Mouse (Mus musculus) embryonic stem cell, embryonic (primary cell): ENCODE results near the gene Mid2.
"Not testable (repeated sequence)": the region's sequence is repeated elsewhere in the genome, so short reads cannot be mapped to it uniquely, and the experiment has no call there.

ENCODE experiments used
- CTCF ChIA-PET, 4 experiments: fragments of 300-600 bp in 2 of 4; fragments of 350-600 bp in 2 of 4; sonication (Branson Sonifier 250); formaldehyde crosslinking; loops; one replicate each; lab custom pipeline; 2022; ENCODE audit warnings: inconsistent platforms in 2 of 4; lab: Charles Lee
- POLR2A ChIA-PET, 4 experiments: fragments of 300-600 bp in 2 of 4; fragments of 350-600 bp in 2 of 4; sonication (Branson Sonifier 250); formaldehyde crosslinking; loops; one replicate each; lab custom pipeline; 2022; ENCODE audit warnings: antibody characterized with exemption in 4 of 4, inconsistent platforms in 1 of 4; lab: Charles Lee

Mid2 gene

GRCm38 (mm10) chrX:140664479-140665241 lies at the start of gene Mid2:
Gene Mid2 (plus strand): TSS chrX:140664599.
- ChIA-PET CTCF (interaction anchor here in 1 of 4 experiments (0.5 kb wide), 1 partner anchor 371 kb away, joined by 3 read pairs; no protein-coding TSS in a partner anchor), POLR2A (no interaction called here)

GRCm38 (mm10) chrX:140624875-140625594 lies 39.4 kb upstream of the Mid2 start:
- CTCF ChIA-PET, result no interaction called here
- POLR2A ChIA-PET, result interaction anchor here in 1 of 4 experiments (0.6 kb wide), 1 partner anchor 335 kb away, joined by 3 read pairs; no protein-coding TSS in a partner anchor

DNA sequence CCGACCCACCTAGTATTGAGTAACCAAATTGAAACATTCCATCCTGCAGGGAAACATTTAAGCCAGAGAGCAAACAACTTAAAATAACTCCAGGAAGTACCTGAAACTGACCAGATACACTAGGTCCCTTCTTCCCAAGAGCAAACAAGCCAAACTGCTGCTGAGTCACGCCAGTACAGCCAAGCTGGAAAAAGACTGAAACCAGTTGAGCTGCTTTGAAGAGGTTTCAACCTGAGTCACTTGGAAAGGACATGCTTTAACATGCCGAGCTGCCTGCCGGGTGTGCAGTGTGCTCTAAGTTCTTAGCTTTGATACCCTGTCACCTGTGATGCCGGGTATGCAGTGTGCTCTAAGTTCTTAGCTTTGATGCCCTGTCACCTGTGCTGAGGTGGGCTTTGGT lies 26.4 kb upstream of the Mid2 start:
- ChIA-PET POLR2A (interaction anchor here in 1 of 4 experiments (0.9 kb wide), 1 partner anchor 9 kb away, joined by 3 read pairs; no protein-coding TSS in a partner anchor), CTCF (no interaction called here)

- CTCF ChIA-PET, result no interaction called here
- POLR2A ChIA-PET, result no interaction called here
Measured at GRCm38 (mm10) chrX:140639592-140639991, 24.8 kb upstream of the Mid2 start.

- CTCF ChIA-PET, result no interaction called here
- POLR2A ChIA-PET, result interaction anchor here in 1 of 4 experiments (0.6 kb wide), 1 partner anchor 958 kb away, joined by 3 read pairs; no protein-coding TSS in a partner anchor
Measured at GRCm38 (mm10) chrX:140660731-140661130, 3.7 kb upstream of the Mid2 start.

DNA sequence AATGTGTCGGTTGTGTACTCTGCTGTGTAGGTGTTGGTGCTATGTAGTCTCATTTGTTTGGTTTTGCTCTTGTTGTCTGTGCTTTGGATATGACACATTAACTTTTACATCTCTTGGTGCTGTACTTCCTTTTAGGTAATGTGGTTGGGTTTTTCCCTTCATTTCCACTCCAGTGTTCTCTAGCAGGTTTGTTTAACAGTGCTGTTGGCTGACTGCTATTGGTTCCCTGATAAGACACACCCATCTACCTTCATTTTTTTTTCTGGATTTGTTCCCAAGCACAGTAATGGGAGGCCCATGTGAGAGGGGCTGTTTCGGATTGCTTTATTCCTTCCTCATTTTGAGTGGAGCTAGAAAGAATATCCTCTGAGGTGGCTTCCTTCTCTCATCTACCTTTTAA lies 883 bp upstream of the Mid2 start:
- CTCF ChIA-PET, result no interaction called here
- POLR2A ChIA-PET, result no interaction called here

DNA sequence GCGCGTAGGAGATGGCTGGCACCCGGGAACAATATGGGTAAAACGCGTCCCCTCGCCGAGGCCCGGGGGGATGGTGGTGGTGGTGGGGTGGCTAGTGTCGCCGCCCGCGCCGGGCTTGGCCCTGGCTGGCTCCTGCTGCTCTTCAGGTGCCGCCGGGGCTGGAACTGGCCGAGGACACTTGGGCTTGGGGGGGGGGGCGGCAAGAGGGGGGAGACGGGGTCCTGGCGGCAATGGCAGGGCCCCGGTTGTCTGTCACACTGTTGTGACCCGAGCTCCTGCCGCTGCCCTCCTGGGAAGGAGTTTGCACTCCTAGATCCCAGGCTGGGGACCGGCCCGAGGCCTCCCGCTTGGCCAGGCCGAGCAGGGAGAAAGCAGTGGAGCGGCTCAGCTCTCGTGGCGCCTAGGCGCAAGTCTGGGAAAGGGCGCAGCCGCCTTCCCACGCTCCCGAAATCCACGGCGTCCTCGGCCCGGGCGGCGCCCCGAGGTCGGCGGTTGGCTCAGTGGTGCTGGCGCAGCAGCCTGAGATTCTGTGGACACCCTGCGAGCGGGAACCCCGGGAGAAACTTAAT lies 927 bp downstream of the Mid2 start:
- CTCF ChIA-PET, result interaction anchor here in 1 of 4 experiments (0.6 kb wide), 1 partner anchor 165 kb away, joined by 3 read pairs; no protein-coding TSS in a partner anchor

DNA sequence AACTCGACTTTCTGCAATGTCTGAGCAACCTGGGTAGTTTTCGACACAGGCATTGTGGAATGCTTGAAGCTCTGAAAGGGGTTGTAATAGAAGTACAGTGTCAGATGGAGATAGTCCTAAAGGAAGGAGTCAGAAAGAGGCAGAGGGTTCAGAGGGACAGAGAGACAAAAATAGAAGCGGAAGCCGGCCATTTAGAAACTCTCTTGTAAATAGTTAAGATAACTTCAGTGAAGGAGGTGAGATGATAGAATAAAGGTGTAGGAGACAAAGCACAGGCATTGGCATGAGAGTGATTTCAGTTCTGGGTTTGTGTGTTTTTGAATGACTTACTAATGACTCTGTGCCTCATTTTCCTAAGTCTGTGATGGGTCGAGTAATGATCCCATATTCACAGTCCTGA lies 11.0 kb downstream of the Mid2 start:
- CTCF ChIA-PET, result no interaction called here
- POLR2A ChIA-PET, result no interaction called here

More for the DNA sequence above, 927 bp downstream of the Mid2 start:
- POLR2A ChIA-PET, result interaction anchor here in 1 of 4 experiments (0.6 kb wide), 1 partner anchor 139 kb away, joined by 3 read pairs; no protein-coding TSS in a partner anchor

GRCm38 (mm10) chrX:140688335-140688734 lies 23.9 kb downstream of the Mid2 start:
- POLR2A ChIA-PET, result no interaction called here

DNA sequence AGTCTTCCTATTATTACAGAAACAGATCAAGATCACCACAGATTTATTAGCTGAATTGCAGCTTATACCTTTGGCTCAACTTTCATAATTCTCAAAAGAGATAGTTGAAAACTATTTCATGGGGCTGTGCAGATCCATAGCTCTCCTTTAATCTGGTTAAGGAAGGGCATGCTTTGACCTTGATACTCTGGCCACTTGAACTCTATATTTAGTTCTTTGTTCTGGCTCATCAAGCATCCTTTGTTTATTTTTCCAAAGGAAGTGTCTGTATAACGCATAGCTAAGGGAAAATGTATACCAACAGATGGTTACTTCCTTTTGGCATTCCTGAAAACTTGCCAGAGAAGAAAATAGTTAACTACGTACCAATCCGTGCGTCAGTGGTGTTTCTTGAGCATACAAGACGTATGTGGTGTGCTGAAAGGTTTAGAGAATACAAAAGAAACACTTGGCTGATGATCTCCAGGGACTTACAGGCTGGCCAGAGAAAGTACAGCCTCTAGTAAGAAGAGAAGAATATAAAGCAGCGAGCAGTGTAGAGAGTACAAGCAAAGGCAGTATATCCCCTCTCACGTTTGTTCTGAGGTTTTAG lies 33.6 kb downstream of the Mid2 start:
- POLR2A ChIA-PET, CTCF ChIA-PET: not testable (repeated sequence)

More at GRCm38 (mm10) chrX:140688335-140688734, 23.9 kb downstream of the Mid2 start:
- CTCF ChIA-PET, result no interaction called here

DNA sequence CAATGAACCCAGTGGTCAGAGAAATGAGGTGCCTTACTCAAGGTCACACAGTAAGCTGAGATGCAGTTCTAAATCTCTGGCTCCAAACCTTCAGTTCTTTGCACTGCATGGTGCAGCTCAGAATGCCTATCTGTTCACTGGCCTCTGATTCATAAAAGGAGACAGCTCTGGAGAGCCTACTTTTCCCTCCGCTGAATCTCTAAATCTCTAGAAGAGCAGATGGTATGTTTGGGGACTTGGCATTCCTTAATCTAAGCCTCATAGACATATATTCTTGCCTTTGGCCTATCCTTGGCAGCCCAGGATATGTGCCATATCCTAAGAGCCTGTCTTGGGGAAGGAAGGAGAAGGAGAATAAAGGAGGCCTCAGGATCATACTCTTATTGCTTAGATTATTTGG lies 38.8 kb downstream of the Mid2 start:
- POLR2A ChIA-PET, result no interaction called here
- CTCF ChIA-PET, result no interaction called here

GRCm38 (mm10) chrX:140706077-140706476 lies 41.7 kb downstream of the Mid2 start:
- ChIA-PET CTCF (no interaction called here), POLR2A (no interaction called here)

GRCm38 (mm10) chrX:140722400-140722799 lies 58.0 kb downstream of the Mid2 start:
- ChIA-PET CTCF (interaction anchor here in 2 of 4 experiments (0.6 to 1.2 kb wide), 5 partner anchors 28 to 582 kb away, joined by 3 to 9 read pairs (median 4); no protein-coding TSS in a partner anchor), POLR2A (no interaction called here)

DNA sequence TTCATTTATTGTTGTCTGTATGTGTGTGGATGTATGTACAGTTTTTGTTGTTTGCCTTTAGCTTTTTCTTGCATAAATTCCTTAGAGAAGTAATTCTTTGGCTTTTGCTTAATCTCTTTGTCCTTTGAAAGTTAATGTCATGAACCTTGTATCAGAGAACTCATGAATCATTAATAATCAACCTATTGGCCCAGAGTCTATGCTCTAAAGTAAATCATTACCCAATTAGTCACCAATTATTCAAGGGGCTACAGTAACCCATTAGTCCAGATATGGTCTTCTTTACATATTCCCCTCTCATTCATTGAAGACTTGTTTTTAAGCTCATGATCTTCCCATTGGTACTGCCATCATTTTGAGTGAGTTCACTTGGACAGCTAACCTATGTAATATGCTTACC lies 74.6 kb downstream of the Mid2 start:
- ChIA-PET POLR2A (no interaction called here), CTCF (no interaction called here)

DNA sequence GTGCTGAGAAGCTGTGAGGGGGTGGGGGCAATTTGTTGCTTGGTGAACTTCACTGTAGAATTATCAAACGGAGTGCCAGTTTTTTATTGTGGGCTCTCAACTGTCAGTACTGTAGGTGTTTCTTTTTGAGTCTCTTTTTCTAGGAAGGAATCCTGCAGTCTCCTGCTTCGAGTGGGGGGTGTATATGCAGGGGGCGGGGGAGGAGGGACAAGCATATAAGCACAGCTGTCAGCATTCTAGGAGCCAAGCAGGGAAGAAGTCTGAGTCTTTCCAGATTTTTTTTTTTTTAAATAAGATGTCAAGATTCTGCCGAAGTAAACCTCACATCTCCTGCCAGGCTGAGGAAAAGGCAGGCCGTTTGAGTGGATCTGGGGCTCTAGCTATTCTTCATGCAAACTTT lies 78.8 kb downstream of the Mid2 start:
- CTCF ChIA-PET, result no interaction called here

DNA sequence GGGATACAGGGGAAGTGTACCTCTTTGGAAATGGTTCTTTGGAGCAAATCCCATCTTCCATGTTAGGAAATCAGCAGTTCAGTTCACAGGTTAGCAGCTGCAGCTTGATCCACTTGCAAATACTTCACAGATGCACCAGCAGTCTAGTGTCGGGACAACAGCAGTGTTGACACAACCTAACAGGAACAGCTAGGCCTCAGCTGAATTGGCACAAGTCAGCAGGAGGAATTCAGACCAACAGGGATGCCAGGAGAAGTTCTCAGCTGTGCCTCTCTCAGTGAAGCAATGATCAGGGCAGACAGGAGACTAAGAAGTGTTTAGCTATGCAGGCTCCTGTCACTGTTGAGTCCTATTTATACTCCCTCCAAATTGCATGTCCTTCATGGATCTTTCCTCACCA lies 105.4 kb downstream of the Mid2 start:
- ChIA-PET CTCF (interaction anchor here in 2 of 4 experiments (0.6 to 0.7 kb wide), 2 partner anchors 134 to 202 kb away, joined by 3 read pairs; no protein-coding TSS in a partner anchor), POLR2A (no interaction called here)

More for the DNA sequence above, 78.8 kb downstream of the Mid2 start:
- POLR2A ChIA-PET, result no interaction called here

DNA sequence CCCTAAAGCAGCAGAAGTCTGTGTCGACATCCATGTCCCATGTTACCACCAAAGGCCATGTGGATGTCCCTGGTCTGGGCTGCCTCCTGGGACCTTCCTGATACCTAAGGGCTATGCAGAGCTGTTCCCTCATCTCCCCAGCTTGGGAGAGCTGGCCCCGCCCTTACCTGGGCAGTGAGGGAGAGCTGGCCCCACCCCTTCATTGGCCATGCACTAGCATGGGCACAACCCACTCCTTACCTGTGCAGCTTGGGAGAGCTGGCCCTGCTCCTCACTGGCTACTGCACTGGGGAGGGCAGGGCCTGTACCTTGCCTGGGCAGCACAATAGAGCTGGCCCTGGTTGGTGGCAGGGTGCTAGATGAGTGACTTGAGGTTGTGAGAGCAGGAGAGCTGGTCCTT lies 140.9 kb downstream of the Mid2 start:
- POLR2A ChIA-PET, result no interaction called here

DNA sequence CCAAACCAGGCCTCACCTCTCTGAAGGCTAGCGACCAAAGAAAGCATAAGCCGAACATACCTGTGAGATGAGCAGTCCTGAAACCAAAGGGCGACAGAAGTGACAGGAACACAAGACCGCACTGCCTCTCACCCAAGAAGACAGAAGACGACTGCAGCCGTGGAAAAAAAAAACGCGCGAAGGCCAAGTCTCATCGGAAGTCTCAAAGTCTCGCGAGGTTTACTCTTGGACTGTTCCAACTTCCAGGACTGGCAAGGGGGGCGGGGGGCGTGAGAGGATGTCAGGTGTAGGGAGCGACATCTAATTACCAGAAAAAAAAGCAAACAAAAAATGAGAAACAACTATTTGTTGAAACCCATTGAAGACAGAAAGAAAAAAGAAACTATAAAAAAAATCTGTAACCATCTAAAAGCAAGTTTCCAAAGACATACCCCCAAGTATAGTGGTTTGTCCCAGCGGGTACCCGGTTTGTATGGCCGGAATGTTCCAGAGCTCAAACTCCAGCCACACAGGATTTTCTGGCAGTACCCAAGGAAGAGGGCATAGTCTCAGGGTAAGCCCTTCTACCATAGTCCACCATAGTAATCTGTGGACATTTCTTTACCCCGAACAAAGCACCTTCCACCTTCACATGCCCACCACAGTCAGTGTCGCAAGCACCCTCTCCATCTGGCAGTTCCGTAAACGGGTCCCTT lies 149.1 kb downstream of the Mid2 start, which contains the start of gene Tex13b:
Gene Tex13b (minus strand): TSS at position 122 of the 695 bp plus-strand sequence.
- POLR2A ChIA-PET, result interaction anchor here in 1 of 4 experiments (0.7 kb wide), 1 partner anchor 44 kb away, joined by 4 read pairs; no protein-coding TSS in a partner anchor
- CTCF ChIA-PET, result no interaction called here

More for the DNA sequence above, 140.9 kb downstream of the Mid2 start:
- CTCF ChIA-PET, result no interaction called here
